Mouse (Mus musculus) ES-E14 (cell line): ENCODE measurements at regions not wholly inside any gene's neighbourhood (a gene's known extent, or its start where the extent isn't known, plus 50 kb on each side); places are given as distances from the start of the nearest gene placed in this dataset.

Source experiments
- DNase-seq: peaks from one replicate; pipeline ENCODE4 v3.0.0-alpha.2; 2013; ENCODE audit warnings: low read depth, low spot score
- H3K27ac ChIP-seq: 2 replicates; pipeline ENCODE4 v1.5.1; 2012; ENCODE audit warnings: low read depth, mild to moderate bottlenecking, low read length, moderate library complexity, mixed read lengths; ENCODE audit not compliant: poor library complexity, insufficient read depth, severe bottlenecking
- H3K36me3 ChIP-seq: 2 replicates; pipeline ENCODE4 v1.6.1; 2012; ENCODE audit warnings: mild to moderate bottlenecking, low read length, moderate library complexity, mixed read lengths; ENCODE audit not compliant: control insufficient read depth, poor library complexity, insufficient read depth, severe bottlenecking
- H3K4me1 ChIP-seq, 2 experiments: fragments of 150-350 bp in 1 of 2; sonication (generic) in 1 of 2; 2 replicates each; pipeline ENCODE4 v1.6.1; 2012; ENCODE audit warnings: low read length in 2 of 2, mild to moderate bottlenecking in 1 of 2, mixed read lengths in 1 of 2; ENCODE audit not compliant: control insufficient read depth in 2 of 2, insufficient read depth in 2 of 2, poor library complexity in 1 of 2
- H3K4me3 ChIP-seq, 2 experiments: fragments of 150-350 bp in 1 of 2; sonication (generic) in 1 of 2; 2 replicates each; pipeline ENCODE4 v1.5.1; 2012; ENCODE audit warnings: low read length in 2 of 2, low read depth in 1 of 2, mild to moderate bottlenecking in 1 of 2, mixed read lengths in 1 of 2; ENCODE audit not compliant: insufficient read depth in 1 of 2, poor library complexity in 1 of 2, severe bottlenecking in 1 of 2
- H3K9ac ChIP-seq: 2 replicates; pipeline ENCODE4 v1.6.1; 2012; ENCODE audit warnings: low read depth, mild to moderate bottlenecking, low read length, mixed read lengths; ENCODE audit not compliant: poor library complexity, insufficient read depth, severe bottlenecking
- H3K9me3 ChIP-seq: fragments of 150-350 bp; sonication (generic); 2 replicates; pipeline ENCODE4 v1.6.1; 2012; ENCODE audit warnings: low read depth, mild to moderate bottlenecking, low read length; ENCODE audit not compliant: control insufficient read depth, insufficient read depth
- CHD2 ChIP-seq: IDR thresholded peaks from 2 replicates; pipeline ENCODE4 v1.6.1; 2014; ENCODE audit warnings: mild to moderate bottlenecking, low read depth, low read length, inconsistent platforms
- HCFC1 ChIP-seq: IDR thresholded peaks from 2 replicates; pipeline ENCODE4 v1.6.1; 2012; ENCODE audit warnings: low read length, inconsistent platforms, borderline replicate concordance; ENCODE audit not compliant: insufficient read depth
- MAFK ChIP-seq: IDR thresholded peaks from 2 replicates; pipeline ENCODE4 v1.6.1; 2014; ENCODE audit warnings: mild to moderate bottlenecking, low read depth, low read length, inconsistent platforms; ENCODE audit not compliant: insufficient read depth
- ZC3H11A ChIP-seq: IDR thresholded peaks from 2 replicates; pipeline ENCODE4 v1.6.1; 2012; ENCODE audit warnings: low read depth, mild to moderate bottlenecking, inconsistent platforms, low read length, borderline replicate concordance
- ZNF384 ChIP-seq: IDR thresholded peaks from 2 replicates; pipeline ENCODE4 v1.6.1; 2012; ENCODE audit warnings: low read depth, low read length, inconsistent platforms
- in situ Hi-C, 2 experiments: fragments of 600-800 bp; cut with MboI; formaldehyde crosslinking; loops; one replicate each; pipeline ENCODE4 v1.15.1; 2025; ENCODE audit warnings: low sequenced_read_pairs in 2 of 2, inconsistent platforms in 1 of 2; ENCODE audit not compliant: unreplicated experiment in 2 of 2

GRCm38 (mm10) chr16:74878603-74879002, 467.0 kb upstream of the Robo2 start:
- DNase-seq: no peak
- no peak for TF ChIP-seq ZC3H11A
- no peak for TF ChIP-seq ZNF384
- TF ChIP-seq MAFK: no peak
- TF ChIP-seq HCFC1: no peak
- no peak for TF ChIP-seq CHD2

DNA sequence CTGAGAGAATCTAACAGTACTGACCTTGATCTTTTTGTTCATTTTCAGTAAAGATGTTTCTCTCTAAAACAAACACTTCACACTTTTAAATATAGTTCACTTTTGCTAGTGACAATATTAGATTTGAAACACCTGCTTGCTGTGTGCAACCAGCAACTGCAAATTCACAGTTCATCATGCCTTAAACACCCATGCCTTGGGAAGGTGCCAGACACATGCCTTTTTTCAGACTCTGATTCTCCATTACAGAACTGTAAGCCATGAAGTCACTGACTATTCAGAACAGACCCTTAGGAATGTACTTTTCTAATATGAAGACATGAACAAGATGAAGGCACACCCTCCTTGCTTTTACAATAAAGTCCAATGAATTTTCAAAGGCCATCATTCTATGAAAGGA, 462.1 kb upstream of the Robo2 start:
- TF ChIP-seq HCFC1: no peak
- TF ChIP-seq ZNF384: no peak
- TF ChIP-seq ZC3H11A: no peak
- no peak for TF ChIP-seq CHD2
- TF ChIP-seq MAFK: no peak
- H3K27ac ChIP-seq: no peak overlapping the region
- DNase-seq: no peak
- no peak overlapping the region for H3K9ac ChIP-seq
- H3K4me1 ChIP-seq: no peaks in the 10 kb centered on the region
- in situ Hi-C loops: no loop called here
- H3K9me3 ChIP-seq: no peaks in the 10 kb centered on the region
- no peaks in the 10 kb centered on the region for H3K36me3 ChIP-seq
- H3K4me3 ChIP-seq: no peak overlapping the region

More at GRCm38 (mm10) chr16:74878603-74879002, 467.0 kb upstream of the Robo2 start:
- H3K4me3 ChIP-seq: no peak overlapping the region
- no peak overlapping the region for H3K9ac ChIP-seq
- H3K9me3 ChIP-seq: no peaks in the 10 kb centered on the region
- H3K27ac ChIP-seq: no peak overlapping the region
- no peaks in the 10 kb centered on the region for H3K4me1 ChIP-seq
- in situ Hi-C loops: no loop called here
- H3K36me3 ChIP-seq: no peaks in the 10 kb centered on the region

GRCm38 (mm10) chr16:74857752-74858151, 446.1 kb upstream of the Robo2 start:
- H3K36me3 ChIP-seq: no peaks in the 10 kb centered on the region
- TF ChIP-seq CHD2: no peak
- peak; percentile 30; the same call in 1 of the 2 replicates for TF ChIP-seq ZC3H11A
- no peak for TF ChIP-seq MAFK

DNA sequence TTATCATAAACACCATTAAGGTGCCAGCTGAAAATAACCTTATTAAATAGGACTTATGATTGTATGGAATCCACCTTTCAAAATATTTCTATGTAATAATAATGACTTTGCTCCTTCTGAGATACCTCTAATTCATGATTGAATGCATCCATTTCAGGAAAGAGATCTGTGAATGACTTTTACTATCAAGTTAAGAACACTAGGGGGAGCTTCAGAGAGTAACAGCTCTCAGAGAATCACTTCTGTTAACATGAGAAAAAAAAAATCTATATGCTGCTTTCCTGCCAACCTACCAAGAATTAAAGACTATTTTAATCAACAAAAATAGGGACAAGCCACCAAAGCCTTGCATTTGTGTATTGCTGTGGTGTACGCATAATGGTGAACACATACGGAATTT, 428.4 kb upstream of the Robo2 start:
- Histone ChIP-seq H3K4me1 (no peaks in the 10 kb centered on the region), H3K9me3 (no peaks in the 10 kb centered on the region), H3K36me3 (no peaks in the 10 kb centered on the region), H3K27ac (no peak overlapping the region), H3K9ac (no peak overlapping the region), H3K4me3 (no peak overlapping the region)
- in situ Hi-C loops: no loop called here
- peak; percentile 8 for DNase-seq
- TF ChIP-seq ZC3H11A: no peak
- TF ChIP-seq HCFC1: no peak
- TF ChIP-seq MAFK: no peak
- no peak for TF ChIP-seq ZNF384
- TF ChIP-seq CHD2: no peak

More at GRCm38 (mm10) chr16:74857752-74858151, 446.1 kb upstream of the Robo2 start:
- Histone ChIP-seq H3K4me1 (no peaks in the 10 kb centered on the region), H3K9me3 (no peaks in the 10 kb centered on the region), H3K4me3 (no peak overlapping the region), H3K27ac (no peak overlapping the region), H3K9ac (no peak overlapping the region)
- no peak for DNase-seq
- in situ Hi-C loops: no loop called here

DNA sequence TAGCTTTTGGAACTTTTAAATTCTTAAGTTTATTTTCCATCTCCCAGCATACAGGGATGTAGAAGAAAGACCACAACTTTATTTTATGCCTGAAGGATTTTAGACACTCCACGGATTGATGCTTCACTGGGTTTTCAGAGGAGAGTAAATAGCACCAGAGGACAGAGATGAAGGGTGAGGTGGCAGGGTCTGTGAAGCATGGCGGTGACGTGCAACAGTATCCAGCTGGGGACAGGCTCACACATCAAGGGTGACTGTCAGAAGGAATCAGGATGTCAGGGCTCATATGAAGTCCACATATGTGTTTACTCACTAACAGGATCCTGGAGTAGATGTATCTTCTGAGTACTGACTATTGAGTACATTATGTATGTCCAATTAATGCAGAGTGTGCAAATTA, 402.8 kb upstream of the Robo2 start:
- Histone ChIP-seq H3K9me3 (no peaks in the 10 kb centered on the region), H3K27ac (no peak overlapping the region), H3K9ac (no peak overlapping the region), H3K4me3 (no peak overlapping the region), H3K36me3 (no peaks in the 10 kb centered on the region), H3K4me1 (no peaks in the 10 kb centered on the region)
- in situ Hi-C loops: no loop called here
- DNase-seq: no peak
- TF ChIP-seq MAFK (no peak), CHD2 (no peak), ZNF384 (no peak), ZC3H11A (no peak), HCFC1 (no peak)
